9 mouse cellular contexts compared by ENCODE assay signal in the genomic region with DNA sequence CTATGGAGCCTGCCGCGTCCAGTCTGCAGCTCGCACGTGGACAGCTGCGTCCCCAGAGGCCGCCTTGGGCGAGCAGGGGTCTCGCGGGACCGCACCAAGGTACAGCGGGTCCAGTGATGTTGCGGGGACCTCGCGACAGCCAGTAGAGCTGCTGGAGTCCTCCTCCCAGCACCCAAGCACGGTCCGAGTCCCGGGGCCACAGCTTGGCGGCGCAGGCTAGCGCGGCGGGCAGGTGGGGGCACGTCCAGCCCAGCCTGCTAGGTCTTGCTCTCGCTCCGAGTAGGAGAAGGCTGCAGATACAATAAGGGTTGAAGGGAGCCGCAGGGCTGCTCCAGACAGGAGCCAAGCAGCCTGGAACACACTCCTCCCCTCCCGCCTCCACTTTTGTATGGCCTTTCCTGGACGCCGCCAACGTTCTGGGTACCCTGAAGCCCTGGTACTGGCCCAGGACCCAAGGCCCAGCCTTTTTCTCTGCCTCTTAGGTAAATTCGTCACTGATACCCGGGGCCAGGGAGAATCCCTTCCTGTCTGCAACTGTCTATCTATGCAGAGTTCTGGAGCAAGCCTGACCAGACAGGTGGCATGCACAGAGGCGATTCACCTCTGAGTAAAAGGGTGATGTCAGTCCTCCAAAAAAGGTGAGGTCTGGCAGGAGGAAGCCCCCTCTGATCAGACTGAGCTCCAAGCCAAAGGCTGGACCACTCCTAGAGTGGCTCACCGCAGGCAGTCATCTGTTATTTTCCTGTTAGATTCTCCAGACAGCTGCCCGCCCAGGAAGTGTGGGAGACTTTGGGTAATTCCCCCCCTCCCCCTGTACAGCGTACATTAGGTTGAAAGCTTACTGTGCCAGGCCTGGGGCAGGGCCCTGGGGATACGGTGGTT. TPM values are rescaled to one million over a fixed set of nuclear protein-coding genes. Genes with fewer than 3 reads are reported as not detected.
DNase-seq lines count a peak whose midpoint lies in the region; ATAC-seq and TF ChIP-seq lines count a peak whose summit lies in the region.
"Had no signal": no experiment of that assay in that cellular context is flagged by ENCODE, and none has a peak within 500 bp of the region (broad histone marks: within the 10 kb centered on the region; RNA-seq: fewer than 3 reads in every experiment).

Fermt1 (minus strand) TSS at position 581 of the 882 bp plus-strand sequence.

- H3K9me3 ChIP-seq in heart, embryonic 10.5 days, result no peaks in the 10 kb centered on the region
- no peaks in the 10 kb centered on the region for H3K9me3 ChIP-seq in hindbrain, embryonic 12.5 days (replicated peaks)
- H3K9me3 ChIP-seq in limb, embryonic 14.5 days (ENCODE audit: control insufficient read depth, low read length), result no peaks in the 10 kb centered on the region
- H3K9me3 ChIP-seq: G1E had no signal

- peak within 1 kb of the TSS; percentile 65 for H3K4me3 ChIP-seq in heart, embryonic 10.5 days
- H3K4me3 ChIP-seq in hindbrain, embryonic 12.5 days, result peak within 1 kb of the TSS; percentile 39
- H3K4me3 ChIP-seq in limb, embryonic 14.5 days (replicated peaks; ENCODE audit: low read length), result peak within 1 kb of the TSS; percentile 41

- H3K27ac ChIP-seq in heart, embryonic 10.5 days, result peak within 1 kb of the TSS; percentile 52
- no peak within 1 kb of the TSS for H3K27ac ChIP-seq in hindbrain, embryonic 12.5 days
- peak within 1 kb of the TSS; percentile 26; the same call in 1 of the 2 replicates for H3K27ac ChIP-seq in limb, embryonic 14.5 days (replicated peaks; ENCODE audit: low read depth, low read length)

- H3K4me2 ChIP-seq in hindbrain, embryonic 12.5 days (replicated peaks), result peak within 1 kb of the TSS; percentile 67
- peak within 1 kb of the TSS; percentile 56 for H3K4me2 ChIP-seq in limb, embryonic 14.5 days (replicated peaks; ENCODE audit: low read depth, low read length, severe bottlenecking)

- peak within 1 kb of the TSS; percentile 24; the same call in 1 of the 2 replicates for H3K9ac ChIP-seq in hindbrain, embryonic 12.5 days
- H3K9ac ChIP-seq in limb, embryonic 14.5 days (ENCODE audit: low read depth, low read length, severe bottlenecking), result peak within 1 kb of the TSS; percentile 34; the same call in 1 of the 2 replicates

- TF ChIP-seq POLR2A in limb, embryonic 14.5 days (IDR thresholded peaks at IDR 0.05; ENCODE audit: borderline replicate concordance, extremely low read depth, insufficient read depth, insufficient read length), result no peak

- no peak for DNase-seq in heart, embryonic 10.5 days (ENCODE audit: low spot score)
- DNase-seq in heart, postnatal 25 days (ENCODE audit: low spot score), result no peak
- no peak for DNase-seq in limb, embryonic 14.5 days (ENCODE audit: low spot score)
- peak; percentile 48 for DNase-seq in retina, postnatal 1 day
- DNase-seq in c-Kit-positive CD71-positive TER-119-positive erythroid progenitor cells, embryonic 14.5 days (ENCODE audit: low spot score), result no peak
- no peak for DNase-seq in gastrocnemius, postnatal 4 days (ENCODE audit: low spot score in 2 of 2)

- no peaks in the 10 kb centered on the region for H3K36me3 ChIP-seq in heart, embryonic 10.5 days
- no peaks in the 10 kb centered on the region for H3K36me3 ChIP-seq in hindbrain, embryonic 12.5 days
- H3K36me3 ChIP-seq in limb, embryonic 14.5 days (ENCODE audit: control insufficient read depth, insufficient read depth, low read length), result no peaks in the 10 kb centered on the region
- H3K36me3 ChIP-seq: G1E had no signal

- WGBS in heart, embryonic 10.5 days, result 4% methylated on average over 36 of the region's 37 CpGs
- 4% methylated on average over 37 of the region's 37 CpGs for WGBS in hindbrain, embryonic 12.5 days
- WGBS in limb, embryonic 14.5 days, result 7% methylated on average over 27 of the region's 37 CpGs

- peaks cover 14% of the 10 kb centered on the region for H3K4me1 ChIP-seq in heart, embryonic 10.5 days
- H3K4me1 ChIP-seq in hindbrain, embryonic 12.5 days, result peaks cover 14% of the 10 kb centered on the region
- H3K4me1 ChIP-seq in limb, embryonic 14.5 days (ENCODE audit: control insufficient read depth, insufficient read depth, low read length), result 0 out of 2 replicates have a peak, but pooled peaks cover 3% of the 10 kb centered on the region

- intact Hi-C loops in heart, postnatal 25 days (cut with DNase I), result no loop called here

- H3K27me3 ChIP-seq in heart, embryonic 10.5 days (ENCODE audit: insufficient read depth, poor library complexity, severe bottlenecking), result peaks cover 54% of the 10 kb centered on the region
- H3K27me3 ChIP-seq in hindbrain, embryonic 12.5 days, result peaks cover 51% of the 10 kb centered on the region
- H3K27me3 ChIP-seq in limb, embryonic 14.5 days (ENCODE audit: control insufficient read depth, insufficient read depth, low read length), result peaks cover 47% of the 10 kb centered on the region

- ATAC-seq in common myeloid progenitor, adult 5-6 weeks (replicated peaks; ENCODE audit: low read depth, poor library complexity, severe bottlenecking), result peak; percentile 61
- ATAC-seq in hindbrain, embryonic 12.5 days (ENCODE audit: low FRiP score), result peak; percentile 81
- no peak; the same call in 1 of the 2 replicates for ATAC-seq in limb, embryonic 14.5 days (ENCODE audit: low FRiP score, low read depth)

RNA-seq across cellular contexts. Expression of gene Fermt1, which starts in this region (rescaled TPM):
- polyA plus RNA-seq in heart, embryonic 10.5 days (2016; fragmentation: Nextera tagmentation; extraction: Ambion mirVana), result 2.4 and 5.6 TPM in 2 replicates
- not detected for total RNA-seq in heart, postnatal 25 days (2021)
- total RNA-seq in common myeloid progenitor, adult 5-6 weeks (2017), result not detected in 2 replicates
- 1.8 and 2.0 TPM in 2 replicates for polyA plus RNA-seq in hindbrain, embryonic 12.5 days (2016; fragmentation: Nextera tagmentation; extraction: Ambion mirVana)
- 2.9 and 3.9 TPM in 2 replicates for polyA plus RNA-seq in limb, embryonic 14.5 days (2012; rRNA removed)
- polyA plus RNA-seq in limb, embryonic 14.5 days (2014; fragmentation: Nextera tagmentation; extraction: Ambion mirVana), result 16.2 and 19.5 TPM in 2 replicates
- not detected for total RNA-seq in gastrocnemius, postnatal 4 days (2021)
- polyA plus RNA-seq: G1E had no signal

Comparison
In these comparisons a context has a peak if more than half of its experiments do, and no peak if none do; other contexts are left out.
1. Peak in ATAC-seq in common myeloid progenitor, adult 5-6 weeks; RNA of the gene not detected or under 1 TPM.